Mouse (Mus musculus) liver, embryonic 11.5 days (tissue): Measurements from ENCODE around the gene Otol1. TPM values are rescaled to one million over a fixed set of nuclear protein-coding genes. Genes with fewer than 3 reads are reported as not detected.

Source experiments
- ATAC-seq: fragments of 200-750 bp; cut with Nextera tagmentation; replicated peaks from 2 replicates; pipeline ENCODE4 v1.8.0; 2017; ENCODE audit warnings: moderate number of reproducible peaks, mild to moderate bottlenecking, moderate TSS enrichment, moderate library complexity; ENCODE audit not compliant: low FRiP score
- DNase-seq: peaks from one replicate; pipeline ENCODE4 v3.0.0-alpha.2; 2017; ENCODE audit warnings: low spot score
- H3K27ac ChIP-seq: fragments of 300-500 bp; sonication (generic); 2 replicates; pipeline ENCODE4 v1.5.1; 2014; ENCODE audit warnings: mild to moderate bottlenecking, low read depth, low read length, control low read depth
- H3K27me3 ChIP-seq: fragments of 300-500 bp; sonication (generic); replicated peaks from 2 replicates; pipeline ENCODE4 v1.6.1; 2014; ENCODE audit warnings: low read length, mixed read lengths; ENCODE audit not compliant: control insufficient read depth, insufficient read depth
- H3K36me3 ChIP-seq: fragments of 300-500 bp; sonication (generic); 2 replicates; pipeline ENCODE4 v1.6.1; 2014; ENCODE audit warnings: mild to moderate bottlenecking, low read length, moderate library complexity, mixed read lengths; ENCODE audit not compliant: control insufficient read depth, insufficient read depth
- H3K4me1 ChIP-seq: fragments of 300-500 bp; sonication (generic); replicated peaks from 2 replicates; pipeline ENCODE4 v1.6.1; 2014; ENCODE audit warnings: low read length, mixed read lengths; ENCODE audit not compliant: control insufficient read depth, insufficient read depth
- H3K4me2 ChIP-seq: fragments of 300-500 bp; sonication (generic); 2 replicates; pipeline ENCODE4 v1.6.1; 2014; ENCODE audit warnings: mild to moderate bottlenecking, control low read depth, moderate library complexity
- H3K4me3 ChIP-seq: fragments of 300-500 bp; sonication (generic); 2 replicates; pipeline ENCODE4 v1.5.1; 2014; ENCODE audit warnings: low read depth, low read length, control low read depth
- H3K9ac ChIP-seq: fragments of 300-500 bp; sonication (generic); 2 replicates; pipeline ENCODE4 v1.6.1; 2014; ENCODE audit warnings: low read depth, low read length, control low read depth
- H3K9me3 ChIP-seq: fragments of 300-500 bp; sonication (generic); 2 replicates; pipeline ENCODE4 v1.6.1; 2016; ENCODE audit warnings: low read length, inconsistent platforms, mixed read lengths; ENCODE audit not compliant: control insufficient read depth
- WGBS: fragments of 180-500 bp; shearing (Covaris S2); extraction: QIAGEN DNeasy Blood & Tissue Kit; methylation state at CpG from one replicate; pipeline ENCODE4 v1.1.7; 2014; 5-methylcytosine and 5-hydroxymethylcytosine counted together
- polyA plus RNA-seq: library from polyadenylated mRNA; unstranded; fragments of >200 nt; fragmentation: Nextera tagmentation; extraction: Ambion mirVana; gene quantifications from 2 replicates; pipeline ENCODE4 v1.2.1, GENCODE M21; 2014

Gene Otol1
- polyA plus RNA-seq, 1 experiment from 2014 or later, result not detected

- Histone ChIP-seq H3K4me2 (no peak overlapping the region), H3K27ac (no peak overlapping the region), H3K4me3 (no peak overlapping the region), H3K27me3 (no peaks in the 10 kb centered on the region), H3K36me3 (no peaks in the 10 kb centered on the region), H3K4me1 (no peaks in the 10 kb centered on the region), H3K9me3 (no peaks in the 10 kb centered on the region), H3K9ac (no peak overlapping the region)
- 72% methylated on average over 4 of the region's 4 CpGs for WGBS
- no peak for DNase-seq
- no peak for ATAC-seq
These were observed 5.2 kb downstream of the Otol1 start for GRCm38 (mm10) chr3:70012641-70013040.

- DNase-seq, result no peak
- Histone ChIP-seq H3K27me3 (no peaks in the 10 kb centered on the region), H3K4me2 (no peak overlapping the region), H3K4me3 (no peak overlapping the region), H3K27ac (no peak overlapping the region), H3K9ac (no peak overlapping the region), H3K36me3 (no peaks in the 10 kb centered on the region), H3K9me3 (no peaks in the 10 kb centered on the region), H3K4me1 (no peaks in the 10 kb centered on the region)
- ATAC-seq, result no peak
- 70% methylated on average over 6 of the region's 6 CpGs for WGBS
These were observed 19.2 kb downstream of the Otol1 start for GRCm38 (mm10) chr3:70026605-70027004.

GRCm38 (mm10) chr3:70029260-70029659 lies 21.8 kb downstream of the Otol1 start:
- DNase-seq, result no peak
- H3K27me3 ChIP-seq, result no peaks in the 10 kb centered on the region
- H3K27ac ChIP-seq, result no peak overlapping the region
- no peaks in the 10 kb centered on the region for H3K36me3 ChIP-seq
- H3K4me3 ChIP-seq, result no peak overlapping the region
- no peak overlapping the region for H3K4me2 ChIP-seq
- H3K9ac ChIP-seq, result no peak overlapping the region
- 78% methylated on average over 3 of the region's 3 CpGs for WGBS
- H3K9me3 ChIP-seq, result no peaks in the 10 kb centered on the region
- no peaks in the 10 kb centered on the region for H3K4me1 ChIP-seq
- ATAC-seq, result no peak

GRCm38 (mm10) chr3:70035593-70035992 lies 28.2 kb downstream of the Otol1 start:
- H3K9ac ChIP-seq, result no peak overlapping the region
- no peak overlapping the region for H3K4me2 ChIP-seq
- 49% methylated on average over 4 of the region's 4 CpGs for WGBS
- DNase-seq, result no peak
- no peak for ATAC-seq
- H3K27me3 ChIP-seq, result no peaks in the 10 kb centered on the region
- H3K36me3 ChIP-seq, result no peaks in the 10 kb centered on the region
- H3K4me3 ChIP-seq, result no peak overlapping the region
- no peaks in the 10 kb centered on the region for H3K9me3 ChIP-seq
- no peak overlapping the region for H3K27ac ChIP-seq
- no peaks in the 10 kb centered on the region for H3K4me1 ChIP-seq

Other genes starting within 250 kb of the Otol1 start
- 4.3 and 5.4 TPM in 2 replicates for gene Sptssb, start 147.7 kb upstream of the Otol1 start, polyA plus RNA-seq